In the genomic region with DNA sequence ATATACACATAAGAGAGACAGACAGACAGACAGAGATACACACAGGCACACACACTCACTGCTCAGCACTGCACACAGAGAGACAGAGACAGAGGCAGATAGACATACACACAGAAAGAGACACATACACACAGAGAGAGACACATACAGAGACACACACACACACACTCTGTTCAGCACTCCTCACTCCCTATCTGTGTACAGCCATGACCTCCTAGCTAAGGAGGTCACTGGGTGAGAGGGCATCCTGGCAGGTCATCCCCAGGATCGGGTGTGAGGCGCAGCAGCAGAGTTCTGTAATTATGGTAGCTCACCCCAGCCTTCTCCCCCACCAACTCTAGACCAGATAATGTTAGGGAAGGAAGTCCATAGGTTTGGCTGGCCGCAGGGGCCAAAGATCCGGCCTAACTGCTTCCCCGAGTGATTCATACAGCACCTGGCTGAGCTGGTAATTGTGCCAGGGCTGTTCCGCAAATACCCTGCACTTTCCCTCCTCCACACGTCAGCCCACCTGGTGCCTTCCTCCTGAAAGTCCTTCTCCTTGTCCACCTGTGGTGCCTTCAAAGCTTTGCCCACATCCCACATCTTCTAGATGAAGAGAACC, we compare ENCODE assay signal across 1 mouse cellular context.
TF ChIP-seq lines count a peak whose summit lies in the region.

No protein-coding gene starts in this region.

TF ChIP-seq in myocyte, 11 proteins besides CTCF, POLR2A, EP300 and RAD21 (continued from another document):
- no peak for TF ChIP-seq TCF12 (IDR thresholded peaks at IDR 0.05; ENCODE audit: insufficient read depth, poor library complexity, severe bottlenecking)
- TF ChIP-seq SRF (IDR thresholded peaks at IDR 0.05; ENCODE audit: control insufficient read depth, insufficient read length, low read depth) = no peak
- no peak for TF ChIP-seq CEBPB (IDR thresholded peaks at IDR 0.05; ENCODE audit: insufficient read depth, poor library complexity, severe bottlenecking)
- TF ChIP-seq POLR2AphosphoS2 (IDR thresholded peaks at IDR 0.05; ENCODE audit: insufficient read length, low read depth) = no peak
- no peak for TF ChIP-seq E2F4 (IDR thresholded peaks at IDR 0.05; ENCODE audit: insufficient read depth)
- no peak for TF ChIP-seq MAX (IDR thresholded peaks at IDR 0.05; ENCODE audit: low read depth)
- TF ChIP-seq USF1 (IDR thresholded peaks at IDR 0.05; ENCODE audit: low read depth) = no peak
